Mouse (Mus musculus): ENCODE results near the gene Lin37. TPM values are rescaled to one million over a fixed set of nuclear protein-coding genes. Genes with fewer than 3 reads are reported as not detected.

Lin37 gene
- total RNA-seq, 2 experiments from 2014 or later, result 16.8 to 18.8 TPM

DNA sequence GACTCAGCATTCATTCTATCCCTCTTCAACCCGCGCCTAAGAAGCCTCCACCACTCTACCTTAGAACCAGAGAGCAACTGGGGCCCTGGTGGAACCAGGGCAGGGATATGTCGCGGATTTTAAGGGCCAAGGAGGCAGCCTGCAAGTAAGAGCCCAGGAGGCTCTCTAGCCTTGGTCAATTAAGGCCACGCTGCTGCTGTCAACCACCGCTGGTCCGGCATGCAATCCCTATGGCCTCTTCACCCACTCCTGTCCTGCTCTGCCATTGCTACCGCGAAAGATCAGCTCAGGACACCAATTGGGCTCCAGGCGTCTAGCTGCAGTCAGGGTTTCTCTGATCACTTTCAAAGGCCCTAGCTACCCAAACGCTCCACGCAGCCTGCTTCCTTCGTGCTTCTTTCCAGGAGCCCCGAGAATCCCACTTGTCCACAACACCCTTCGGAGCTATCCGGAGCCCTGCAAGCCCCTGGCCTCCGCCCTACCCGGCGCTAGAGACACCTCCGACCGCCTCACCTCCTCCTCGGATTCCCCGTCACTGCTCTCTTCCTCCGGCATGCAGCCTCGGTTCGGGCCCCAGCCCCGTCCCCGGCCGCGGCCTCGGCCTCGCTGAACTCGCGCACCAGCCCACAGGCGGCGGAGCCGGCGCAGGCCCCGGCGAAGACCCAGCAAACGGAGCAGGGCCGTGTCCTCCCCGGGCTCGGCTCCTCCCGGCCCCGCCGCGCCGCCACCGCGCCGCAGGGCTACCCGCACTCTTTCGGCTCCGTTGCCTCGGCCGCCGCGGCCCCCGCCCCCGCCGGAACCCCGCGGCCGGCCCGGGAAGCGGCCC is 28.4 kb upstream of the Lin37 start:
- DNase-seq, result peak in 1 of 2 experiments; percentile 66

DNA sequence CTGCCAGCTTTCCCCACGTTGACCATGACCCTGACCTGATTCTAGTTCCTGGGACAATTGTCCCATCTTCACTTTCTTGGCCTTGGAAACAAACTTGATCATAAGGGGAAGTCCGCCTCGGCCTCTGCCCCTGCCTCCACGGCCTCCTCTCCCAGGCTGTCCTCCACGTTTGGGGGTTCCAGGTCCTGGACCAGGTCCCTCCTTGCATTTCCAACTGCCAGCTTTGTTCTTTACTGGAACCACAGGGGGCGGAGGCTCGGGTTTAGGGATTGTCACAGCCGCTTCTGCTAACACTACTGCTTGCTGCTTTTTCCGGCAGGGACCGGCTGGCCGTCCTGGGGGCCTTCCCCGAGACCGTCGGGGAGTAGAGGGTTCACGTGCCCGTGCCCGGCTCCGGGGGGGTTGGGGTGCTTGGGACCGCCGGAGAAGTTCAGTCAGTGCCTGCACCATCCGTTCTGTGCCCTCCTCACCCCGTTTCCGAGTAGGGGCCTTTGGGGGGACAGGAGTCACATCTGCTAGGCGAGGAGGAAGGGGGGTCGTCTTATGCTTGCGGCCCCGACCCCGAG is 26.9 kb upstream of the Lin37 start:
- DNase-seq, result no peak

DNA sequence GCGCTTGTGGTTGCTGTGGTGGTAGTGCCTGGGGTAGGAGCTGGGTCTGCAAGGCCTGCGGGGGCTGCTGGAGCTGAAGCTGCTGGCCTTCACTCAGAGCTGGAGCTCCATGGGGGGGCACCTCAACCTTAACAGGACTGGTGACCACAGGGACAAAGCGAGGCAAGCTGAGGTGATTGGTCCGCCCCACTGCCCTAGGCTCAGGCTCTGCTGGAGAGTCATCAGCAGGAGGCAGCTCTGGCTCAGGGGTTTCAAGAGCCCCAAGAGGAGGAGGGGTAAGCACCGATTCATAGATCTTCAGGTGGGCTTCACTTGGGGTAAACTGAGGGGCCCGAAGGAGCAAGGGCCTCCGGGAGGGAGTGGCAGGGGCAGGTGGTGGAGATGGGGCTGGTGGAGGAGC is 25.5 kb upstream of the Lin37 start:
- no peak for DNase-seq

DNA sequence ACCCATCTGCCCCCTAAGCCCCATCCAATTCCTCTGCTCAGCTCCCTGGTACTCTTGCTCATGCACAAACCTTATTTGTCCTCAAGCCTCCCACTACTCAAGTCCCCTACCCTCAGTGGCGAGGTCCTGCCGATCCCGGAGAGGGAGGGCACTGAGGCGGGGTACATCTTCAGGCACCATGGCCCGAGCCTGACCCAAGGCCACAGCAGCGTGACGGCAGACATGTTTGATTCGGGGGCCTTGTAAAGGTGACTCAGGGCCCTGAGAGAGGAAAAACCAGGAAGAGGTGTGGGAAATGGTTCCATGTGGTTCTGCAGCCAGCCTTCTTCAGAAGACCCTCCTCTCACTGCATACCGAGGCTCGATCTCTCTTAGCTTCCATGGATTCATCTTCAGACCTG is 24.7 kb upstream of the Lin37 start:
- no peak for DNase-seq

GRCm38 (mm10) chr7:30581547-30581946 is 21.9 kb upstream of the Lin37 start:
- no peak for DNase-seq

DNA sequence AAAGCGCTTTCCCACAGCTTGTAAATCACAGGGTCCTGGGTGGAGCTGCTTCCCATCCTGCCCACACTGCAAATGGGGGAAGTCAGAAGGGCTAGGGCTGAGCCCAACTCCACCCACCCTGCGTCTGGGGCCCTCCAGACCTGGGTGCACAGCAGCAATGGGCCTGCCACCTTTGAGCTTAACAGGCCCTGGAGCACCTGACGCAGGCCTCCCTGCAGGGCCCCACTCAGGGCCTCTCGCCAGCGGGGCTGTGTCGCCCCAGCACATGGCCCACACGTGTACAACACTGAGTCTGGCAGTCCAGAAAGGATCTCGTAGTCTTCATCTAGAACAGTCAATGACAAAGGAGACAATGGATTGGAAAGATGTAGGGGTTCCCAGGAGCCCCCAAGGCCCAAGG is 20.3 kb upstream of the Lin37 start:
- DNase-seq, result no peak

DNA sequence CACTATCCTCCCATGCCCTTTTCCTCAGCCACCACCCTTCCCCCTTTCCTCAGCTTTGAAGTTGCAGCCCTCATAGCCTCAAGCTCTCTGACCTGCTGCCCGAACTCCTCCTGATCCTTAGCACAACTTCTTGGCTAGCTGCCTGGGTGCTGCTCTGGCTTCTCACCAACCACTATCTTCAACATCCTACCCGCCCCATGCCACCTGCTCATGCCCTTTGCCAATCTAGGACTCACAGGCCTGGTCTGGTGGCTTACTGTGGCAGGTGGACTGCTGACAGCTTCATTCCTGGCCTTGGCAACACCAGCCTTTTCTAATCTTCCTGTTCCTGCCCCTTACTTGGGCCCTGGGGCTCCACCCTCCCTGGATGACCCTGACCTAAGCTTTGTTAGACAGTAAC is 13.3 kb upstream of the Lin37 start:
- DNase-seq, result peak; percentile 69 to 75

DNA sequence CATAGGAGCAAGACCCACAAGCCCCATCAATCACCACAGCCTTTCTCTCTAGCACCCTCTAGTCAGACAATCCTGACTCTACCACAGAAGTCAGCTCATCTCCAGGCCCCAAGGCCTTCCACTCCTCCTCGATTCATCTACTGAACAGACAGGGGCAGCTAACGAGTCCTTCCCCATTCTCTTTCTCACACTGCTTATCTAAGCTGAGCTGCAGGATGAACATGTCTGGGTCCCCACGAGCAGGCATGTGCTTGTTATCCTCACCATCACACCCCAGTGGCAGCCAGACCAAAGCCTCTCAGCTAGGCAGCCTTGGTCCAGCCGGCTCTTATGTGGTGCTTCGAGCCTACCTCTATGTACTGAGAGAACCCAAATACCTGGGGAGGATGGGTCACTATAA is 12.8 kb upstream of the Lin37 start:
- DNase-seq, result no peak

DNA sequence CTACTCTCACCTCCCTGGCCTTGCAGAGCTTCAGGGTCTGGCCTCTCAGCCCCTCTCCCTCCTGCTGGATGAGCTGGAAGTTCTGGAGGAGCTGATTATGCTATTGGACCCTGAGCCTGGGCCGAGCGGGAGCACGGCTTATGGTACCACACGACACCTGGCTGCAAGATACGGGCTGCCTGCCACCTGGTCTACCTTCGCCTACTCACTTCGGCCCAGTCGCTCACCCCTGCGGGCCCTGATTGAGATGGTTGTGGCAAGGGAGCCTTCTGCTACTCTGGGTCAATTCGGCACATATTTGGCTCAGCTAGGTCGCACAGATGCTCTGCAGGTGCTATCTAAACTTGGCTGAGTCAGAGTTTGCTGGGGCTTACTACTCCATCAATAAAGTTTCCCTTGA is 7.9 kb upstream of the Lin37 start:
- DNase-seq, result no peak

GRCm38 (mm10) chr7:30566033-30566432 is 6.4 kb upstream of the Lin37 start:
- DNase-seq, result no peak

DNA sequence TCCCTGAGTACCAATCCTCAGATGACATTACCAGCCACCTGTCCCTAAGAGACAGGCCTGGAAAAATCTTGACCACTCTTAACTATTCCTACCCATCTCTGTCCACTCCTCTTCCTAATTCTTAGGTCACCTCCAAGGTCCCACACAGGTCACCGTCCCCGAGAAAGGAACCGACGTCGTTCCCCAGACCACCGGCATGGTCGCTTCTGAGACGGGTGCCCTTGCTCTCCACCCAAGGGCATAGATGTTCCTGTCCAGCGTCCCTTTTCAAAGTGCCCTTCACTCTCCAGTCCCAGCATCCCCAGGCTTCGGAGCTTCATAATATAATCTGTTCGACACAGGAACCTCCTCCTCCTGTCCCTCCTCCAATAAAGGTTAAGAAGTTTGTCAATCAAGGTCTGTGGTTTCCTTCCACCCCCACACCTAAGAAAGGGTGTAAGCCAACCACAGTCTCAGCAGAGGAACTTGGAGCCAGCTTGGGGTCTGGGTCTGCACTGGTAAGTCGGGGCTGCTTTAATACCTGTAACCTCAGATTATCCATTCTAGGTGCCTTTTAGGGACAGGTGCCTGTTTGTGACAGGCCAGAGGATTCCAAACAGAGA is 5.4 kb upstream of the Lin37 start, which contains the start of gene Igflr1:
TSS of gene Igflr1 (plus strand) at position 458 of the 602 bp plus-strand sequence.
- no peak for DNase-seq

DNA sequence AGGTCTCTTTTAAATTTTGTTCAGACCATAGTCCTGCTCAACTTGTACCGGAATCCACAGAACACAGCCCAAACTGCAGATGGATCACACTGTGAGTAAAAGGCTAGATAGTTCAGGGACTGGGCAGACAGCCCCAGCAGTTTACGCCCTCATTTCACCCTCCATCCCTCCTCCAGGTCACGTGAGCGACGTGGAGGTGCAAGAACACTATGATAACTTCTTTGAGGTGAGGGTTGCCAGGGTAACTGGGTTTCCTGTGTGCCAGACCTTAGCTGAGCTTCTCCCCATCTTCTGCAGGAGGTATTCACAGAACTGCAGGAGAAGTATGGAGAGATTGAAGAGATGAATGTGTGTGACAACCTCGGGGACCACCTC is 4.3 kb upstream of the Lin37 start:
- no peak for DNase-seq

DNA sequence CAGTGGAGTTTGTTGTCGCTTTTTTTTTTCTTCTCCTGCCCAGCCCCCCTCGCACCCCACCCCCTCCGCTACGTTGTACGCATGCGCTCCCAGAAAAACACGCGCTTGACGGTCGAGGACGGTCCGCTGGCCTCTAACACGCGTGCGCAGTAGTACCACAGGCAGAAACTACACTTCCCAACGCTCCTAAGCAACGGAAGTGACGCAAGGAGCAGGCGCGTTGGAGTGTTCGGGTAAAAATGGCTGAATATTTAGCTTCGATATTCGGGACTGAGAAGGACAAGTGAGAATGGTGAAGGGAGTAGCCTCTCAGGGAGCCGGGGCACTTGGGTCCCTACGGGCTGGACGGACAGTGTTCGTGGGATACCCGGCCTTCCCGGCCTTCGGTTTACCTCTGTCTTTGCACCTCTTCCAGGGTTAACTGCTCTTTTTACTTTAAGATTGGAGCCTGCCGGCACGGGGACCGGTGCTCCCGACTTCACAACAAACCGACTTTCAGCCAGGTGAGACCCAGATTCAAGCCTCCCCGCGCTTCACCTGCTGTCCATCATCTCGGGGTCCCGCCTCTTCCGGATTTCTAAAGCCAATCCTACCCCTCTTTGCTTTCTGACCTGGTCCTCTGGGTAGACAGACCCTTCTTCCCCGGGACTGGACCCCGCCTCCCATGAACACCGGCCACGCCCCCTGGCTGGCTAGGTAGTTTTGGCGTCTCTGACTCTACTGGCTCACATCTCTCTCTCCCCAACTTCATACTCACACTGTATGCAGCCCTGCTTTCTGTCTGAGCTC is 3.7 kb upstream of the Lin37 start, which contains the start of the genes U2af1l4, Gm49396 and Psenen:
TSS of gene U2af1l4 (plus strand) at position 185 of the 789 bp plus-strand sequence.
TSS of gene Gm49396 (plus strand) at position 228 of the 789 bp plus-strand sequence.
TSS of gene Psenen (minus strand) at position 511 of the 789 bp plus-strand sequence.
- DNase-seq, result peak; percentile 97 to 98

GRCm38 (mm10) chr7:30562526-30563116 is 3.0 kb upstream of the Lin37 start:
- no peak for DNase-seq

DNA sequence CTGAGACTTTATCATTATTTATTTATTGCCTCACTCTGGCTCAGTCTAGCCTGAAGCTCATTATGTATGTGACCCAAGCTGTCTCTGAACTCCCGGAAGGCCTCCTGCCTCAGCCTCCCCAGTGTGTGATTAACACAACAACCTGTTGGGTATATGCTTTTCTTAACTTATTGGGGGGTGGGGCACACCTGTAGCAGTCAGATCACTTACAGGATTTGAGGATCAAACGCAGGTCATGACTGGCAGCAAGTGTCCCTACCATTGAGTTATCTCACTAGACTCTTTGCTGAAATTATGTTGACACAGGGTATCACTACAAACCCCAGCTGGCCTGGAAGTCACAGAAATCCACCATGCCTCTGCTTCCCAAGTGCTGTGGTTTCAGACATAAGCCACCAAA is 658 bp upstream of the Lin37 start:
- DNase-seq, result no peak

- no peak for DNase-seq
Measured at GRCm38 (mm10) chr7:30558656-30559442, 789 bp downstream of the Lin37 start.

- no peak for DNase-seq
Measured at GRCm38 (mm10) chr7:30557901-30558514, 1.6 kb downstream of the Lin37 start.

- DNase-seq, result no peak
Measured at GRCm38 (mm10) chr7:30556894-30557536, 2.6 kb downstream of the Lin37 start.

DNA sequence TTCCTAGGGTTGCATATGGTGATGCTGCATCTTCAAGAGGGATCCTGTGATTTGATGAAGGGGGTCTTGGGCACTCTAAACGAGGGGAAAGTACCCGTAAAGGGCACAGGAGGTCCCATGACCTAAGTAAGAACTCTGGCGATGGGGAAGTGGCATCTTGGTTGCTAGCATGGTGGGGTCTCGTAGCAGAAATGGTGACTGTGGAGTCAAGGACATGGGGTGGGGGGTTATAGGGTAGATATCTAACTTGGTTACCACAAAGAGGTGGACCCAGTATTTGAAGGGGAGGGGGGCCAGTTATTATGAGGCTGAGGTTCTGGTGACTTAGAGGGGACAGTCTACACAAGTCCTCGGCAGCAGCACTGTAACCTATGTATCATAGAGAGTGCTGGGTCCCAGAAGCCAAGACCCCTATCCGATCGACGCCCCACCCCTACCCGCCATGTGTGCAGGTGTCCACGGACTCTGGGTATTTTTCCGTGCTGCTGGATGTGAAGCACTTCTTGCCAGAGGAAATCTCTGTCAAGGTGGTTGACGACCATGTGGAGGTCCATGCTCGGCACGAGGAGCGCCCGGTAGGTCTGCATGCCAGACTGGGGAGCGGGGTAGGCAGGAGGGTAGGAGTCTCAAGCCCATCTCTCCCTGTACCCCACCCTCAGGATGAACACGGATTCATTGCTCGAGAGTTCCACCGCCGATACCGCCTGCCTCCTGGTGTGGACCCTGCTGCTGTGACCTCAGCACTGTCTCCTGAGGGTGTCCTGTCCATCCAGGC is 5.6 kb downstream of the Lin37 start:
- DNase-seq, result peak in 1 of 2 experiments; percentile 33
